Mouse (Mus musculus) cerebellum, adult (tissue): ENCODE data around the gene Cysltr2.

Experiments used
- ATAC-seq: cut with Nextera tagmentation; 2 replicates; pipeline ENCODE4 v1.9.2; 2017; ENCODE audit warnings: mild to moderate bottlenecking, moderate library complexity, mixed read lengths; ENCODE audit not compliant: insufficient number of reproducible peaks, low FRiP score, low TSS enrichment

Cysltr2 gene

DNA sequence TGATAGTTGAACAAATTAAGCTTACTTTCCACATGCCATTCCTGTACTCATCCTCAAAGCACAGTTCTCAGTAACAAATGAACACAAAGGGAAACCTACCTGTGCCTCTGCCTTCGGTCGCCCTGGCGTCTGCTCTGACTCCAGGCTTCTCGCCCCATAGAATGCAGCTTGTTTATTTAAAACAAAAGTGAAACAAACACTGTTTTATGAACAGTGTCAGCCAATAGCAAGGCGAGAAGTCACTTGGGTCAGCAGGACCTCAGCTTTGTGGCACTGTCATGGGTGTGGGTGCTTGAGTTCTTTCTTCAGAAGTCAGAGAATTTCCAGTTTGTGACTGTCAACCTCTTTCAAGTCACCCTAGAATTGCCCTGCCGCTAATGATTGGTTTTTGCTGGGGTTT, at the start of gene Cysltr2:
Gene Cysltr2, minus strand, starts transcription at position 178 of the 400 bp plus-strand sequence.
- ATAC-seq = no peak

- ATAC-seq = no peak
Measured at GRCm38 (mm10) chr14:73094802-73095550, 46.1 kb upstream of the Cysltr2 start.

- ATAC-seq = no peak
Measured at GRCm38 (mm10) chr14:73092871-73093270, 44.0 kb upstream of the Cysltr2 start.

DNA sequence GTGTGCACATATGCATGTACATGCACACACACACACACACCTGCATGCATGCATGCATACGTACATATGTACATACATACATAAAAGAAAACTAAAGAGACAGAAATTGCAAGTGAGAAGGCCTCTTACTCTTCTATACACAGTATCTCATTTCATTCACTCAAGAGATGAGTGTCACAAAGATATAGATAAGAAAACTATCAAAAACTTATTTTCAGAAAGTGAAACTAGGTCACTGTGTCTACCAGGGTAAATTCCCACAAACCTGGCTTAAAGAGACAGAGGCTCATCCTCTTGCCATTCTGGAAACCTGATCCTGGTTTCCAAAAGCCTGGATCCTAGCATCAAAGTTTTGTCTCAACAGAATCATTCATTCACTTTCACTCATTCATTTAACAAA, 39.3 kb upstream of the Cysltr2 start:
- no peak for ATAC-seq

DNA sequence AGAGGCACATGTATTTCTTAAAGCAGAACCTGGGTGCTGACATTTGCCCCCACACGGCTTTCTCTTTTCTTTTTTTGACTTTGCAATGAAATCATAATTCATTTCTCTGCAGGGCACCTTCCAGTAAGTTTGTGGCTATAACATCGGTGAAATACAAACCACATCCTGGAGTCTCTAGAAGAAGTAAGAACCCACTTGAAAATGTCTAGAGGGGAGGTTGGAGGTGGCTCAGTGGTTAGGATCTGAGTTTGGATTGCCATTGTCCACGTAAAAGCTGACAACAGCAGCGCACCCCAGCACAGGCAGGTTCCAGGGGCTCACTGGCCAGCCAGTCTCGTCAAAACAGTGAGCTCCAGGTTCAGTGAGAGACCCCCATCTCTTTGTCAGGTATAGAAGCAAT, 38.8 kb upstream of the Cysltr2 start:
- no peak for ATAC-seq

DNA sequence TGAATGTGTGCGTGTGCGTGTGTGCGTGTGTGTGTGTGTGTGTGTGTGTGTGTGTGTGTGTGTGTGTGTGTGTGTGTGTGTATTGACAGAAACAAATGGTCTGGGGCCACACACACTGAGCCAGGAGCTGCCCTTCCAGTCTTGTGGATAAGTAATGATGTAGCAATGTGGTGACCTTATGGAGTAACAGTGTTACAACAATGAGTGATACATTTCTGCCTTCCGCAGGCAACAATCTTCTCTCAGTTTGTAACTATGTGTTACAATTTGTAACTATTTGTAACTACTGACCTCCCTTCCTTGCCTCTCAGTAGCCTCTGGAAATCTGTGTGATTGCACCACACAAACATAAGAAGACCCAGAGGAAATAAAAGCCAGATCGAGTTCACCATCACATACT, 38.3 kb upstream of the Cysltr2 start:
- ATAC-seq = no peak

DNA sequence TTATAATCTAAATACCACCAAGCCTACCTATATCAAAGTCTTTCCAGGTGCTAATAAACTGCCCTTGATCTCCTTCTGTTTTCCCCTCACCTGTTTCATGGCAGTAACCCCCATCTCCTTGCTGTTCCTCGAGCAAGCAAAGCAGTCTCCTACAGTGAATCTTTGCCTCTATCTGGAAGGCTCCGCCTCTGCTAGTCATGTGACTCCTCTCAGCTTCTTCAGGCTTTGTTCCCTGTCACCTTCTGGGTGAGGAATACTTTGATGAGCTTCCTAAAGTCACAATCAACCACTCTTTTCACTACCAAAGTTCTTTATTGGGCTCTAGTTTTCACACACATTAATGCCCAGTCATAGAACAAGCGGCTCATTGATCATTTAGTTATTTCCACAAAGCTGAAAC, 37.5 kb upstream of the Cysltr2 start:
- no peak for ATAC-seq

- no peak for ATAC-seq
Measured at GRCm38 (mm10) chr14:73083563-73083962, 34.6 kb upstream of the Cysltr2 start.

- no peak for ATAC-seq
Measured at GRCm38 (mm10) chr14:73064460-73064859, 15.5 kb upstream of the Cysltr2 start.

DNA sequence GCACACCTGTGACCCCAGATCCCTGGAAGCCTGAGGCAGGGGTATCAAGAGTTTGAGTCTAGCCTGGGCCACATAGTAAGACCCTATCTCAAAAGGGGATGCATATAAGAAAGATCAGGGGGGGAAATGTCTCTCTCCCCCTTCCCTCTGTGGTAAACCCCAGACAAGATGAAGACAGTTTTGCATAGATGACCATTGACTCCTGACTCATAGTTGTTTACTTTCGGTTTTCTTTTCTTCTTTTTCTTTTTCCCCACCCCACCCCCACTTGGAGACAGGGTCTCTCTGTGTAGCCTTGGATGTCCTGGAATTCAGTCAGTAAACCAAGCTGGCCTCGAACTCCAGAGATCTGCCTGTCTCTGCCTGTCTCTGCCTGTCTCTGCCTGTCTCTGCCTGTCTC, 9.8 kb upstream of the Cysltr2 start:
- no peak for ATAC-seq

DNA sequence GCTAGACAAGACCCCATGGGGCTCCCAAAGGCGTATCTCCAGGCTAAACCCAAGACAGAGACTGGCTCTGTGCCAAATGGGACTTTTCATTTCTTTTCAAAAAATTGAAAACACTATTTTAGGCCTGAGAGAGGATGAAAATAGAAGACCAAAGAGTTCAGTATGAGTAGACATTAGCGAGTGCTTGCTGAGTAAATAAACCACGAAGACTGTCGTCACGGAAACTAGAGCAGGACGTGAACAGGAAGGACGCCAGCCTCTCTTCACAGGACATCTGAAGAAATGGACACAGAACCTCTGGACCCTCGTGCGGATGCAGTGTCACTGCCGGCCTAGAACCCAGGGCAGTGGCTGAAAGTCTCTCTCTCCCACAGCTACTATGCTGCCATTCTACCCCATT, 8.8 kb upstream of the Cysltr2 start:
- ATAC-seq = no peak

DNA sequence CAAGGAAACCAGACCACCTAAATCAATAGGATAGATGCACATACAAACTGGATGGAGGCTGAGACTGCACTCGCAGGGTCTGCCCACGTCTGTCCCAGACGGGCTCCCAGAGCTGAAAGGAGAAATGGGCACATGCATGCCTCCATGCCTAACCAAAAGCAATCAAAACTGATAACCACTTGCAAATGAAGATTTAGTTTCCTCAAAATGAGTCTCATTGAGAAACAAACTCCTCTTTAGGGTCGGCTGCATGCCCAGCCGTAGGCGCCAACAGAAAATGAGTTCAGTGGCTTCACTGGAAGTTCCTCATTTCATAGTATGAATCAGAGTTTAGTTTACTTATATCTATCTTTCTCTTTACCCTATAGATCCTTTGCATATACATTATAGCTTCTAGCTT, 7.9 kb upstream of the Cysltr2 start:
- ATAC-seq = no peak

DNA sequence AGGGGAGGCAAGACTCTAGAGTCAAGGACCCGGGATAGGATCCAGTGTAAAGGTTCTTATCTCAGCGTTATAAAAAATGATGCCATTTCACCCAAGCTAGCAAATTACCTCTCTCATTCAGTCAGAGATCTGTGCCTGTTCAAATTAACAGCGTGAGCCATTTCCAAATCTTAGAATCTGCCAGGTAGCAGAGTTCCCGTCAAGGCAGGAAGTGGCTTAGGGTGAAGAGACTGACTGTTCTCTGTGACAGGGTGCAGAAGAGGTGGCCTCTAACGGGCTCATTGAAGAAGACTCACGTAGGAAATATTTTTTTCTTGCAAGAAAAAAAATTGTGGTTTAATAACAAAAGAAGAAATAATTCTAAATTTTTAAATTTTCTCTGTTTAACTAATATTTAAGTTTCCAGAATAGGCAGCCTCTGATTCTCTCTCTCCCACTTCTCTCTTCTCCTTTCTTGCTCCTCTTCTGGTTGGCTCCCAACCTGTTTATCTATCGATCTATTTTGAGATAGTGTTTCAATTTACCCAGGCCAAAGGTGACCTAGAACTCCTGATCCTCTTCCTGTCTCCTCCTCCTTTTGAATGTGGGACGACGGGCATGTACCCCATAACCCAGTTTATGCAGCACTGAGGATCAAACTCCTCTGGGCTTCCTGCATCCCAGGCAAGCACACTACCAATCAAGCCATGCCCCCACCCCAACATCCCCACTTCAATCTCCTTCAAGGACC, 3.5 kb downstream of the Cysltr2 start:
- no peak for ATAC-seq

DNA sequence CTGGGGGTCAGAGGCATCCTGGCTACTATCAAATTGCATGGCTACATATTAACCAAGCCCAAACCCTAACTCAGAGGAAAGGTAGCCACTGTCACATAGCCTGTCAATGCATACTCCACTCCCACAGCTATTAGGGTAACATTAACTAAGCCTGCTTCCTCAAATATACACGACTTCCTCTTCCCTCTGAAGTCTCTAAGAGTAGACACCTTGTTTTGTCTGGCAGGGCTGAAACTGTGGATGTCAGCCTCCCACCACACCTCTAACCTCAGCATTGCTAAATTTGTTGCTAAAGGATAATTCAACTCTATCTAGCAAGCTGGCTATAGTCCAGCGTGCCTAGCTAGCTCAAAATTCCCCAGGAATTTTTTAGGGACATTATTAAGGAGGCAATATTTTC, 7.2 kb downstream of the Cysltr2 start:
- ATAC-seq = no peak

GRCm38 (mm10) chr14:73033290-73033689, 15.6 kb downstream of the Cysltr2 start:
- no peak for ATAC-seq

- no peak for ATAC-seq
Measured at GRCm38 (mm10) chr14:73031218-73031617, 17.7 kb downstream of the Cysltr2 start.

GRCm38 (mm10) chr14:73017272-73017671, 31.6 kb downstream of the Cysltr2 start:
- ATAC-seq = no peak

GRCm38 (mm10) chr14:73015386-73015785, 33.5 kb downstream of the Cysltr2 start:
- ATAC-seq = no peak

GRCm38 (mm10) chr14:73013723-73014544, 35.0 kb downstream of the Cysltr2 start:
- ATAC-seq = no peak

- ATAC-seq = no peak
Measured at GRCm38 (mm10) chr14:73001814-73002213, 47.1 kb downstream of the Cysltr2 start.

DNA sequence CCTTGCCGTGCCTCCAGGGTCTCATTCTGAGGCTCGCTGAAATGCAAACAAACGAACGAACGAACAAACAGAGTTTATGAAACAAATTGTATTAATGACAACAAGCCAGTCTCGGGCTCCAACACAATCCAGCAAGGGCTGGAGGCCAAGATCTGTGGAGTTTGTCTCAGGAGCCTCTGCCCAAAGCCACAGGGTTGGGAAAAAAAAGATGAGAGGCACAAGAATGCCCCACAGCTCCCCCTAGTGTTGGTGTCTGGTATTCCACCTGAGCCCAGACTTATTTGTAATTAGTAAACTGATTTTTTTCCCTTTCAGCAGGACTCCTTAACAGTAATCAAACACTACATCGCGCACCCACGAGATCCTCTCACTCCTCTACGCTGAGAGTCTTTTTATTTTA, 48.6 kb downstream of the Cysltr2 start:
- ATAC-seq = no peak
